Mouse (Mus musculus): ENCODE results near the gene Syngr2.

The Syngr2 gene

GRCm38 (mm10) chr11:117794035-117794551 is 15.4 kb upstream of the Syngr2 start:
- TF ChIP-seq NANOG (IDR thresholded peaks at IDR 0.05; ENCODE audit: borderline replicate concordance, low read length): no peak
- no peak for TF ChIP-seq CTCF (conservative IDR thresholded peaks at IDR 0.05; ENCODE audit: low read length)
- TF ChIP-seq POU5F1 (IDR thresholded peaks at IDR 0.05; ENCODE audit: borderline replicate concordance, low read length): no peak
- H3K4me3 ChIP-seq (replicated peaks; ENCODE audit: low read length): no peak overlapping the region
- H3K4me1 ChIP-seq (replicated peaks; ENCODE audit: low read depth, low read length): peaks cover 71% of the 10 kb centered on the region
- H3K36me3 ChIP-seq (ENCODE audit: insufficient read depth, low read length): no peaks in the 10 kb centered on the region
- no peaks in the 10 kb centered on the region for H3K9me3 ChIP-seq (ENCODE audit: low read length)
- peaks cover 13% of the 10 kb centered on the region; the same call in 1 of the 2 replicates for H3K27me3 ChIP-seq (ENCODE audit: insufficient read depth, low read length)

GRCm38 (mm10) chr11:117796954-117797353 is 12.5 kb upstream of the Syngr2 start:
- H3K27me3 ChIP-seq (ENCODE audit: insufficient read depth, low read length): peaks cover 16% of the 10 kb centered on the region; the same call in 1 of the 2 replicates
- H3K9me3 ChIP-seq (ENCODE audit: low read length): no peaks in the 10 kb centered on the region
- H3K4me3 ChIP-seq (replicated peaks; ENCODE audit: low read length): no peak overlapping the region
- H3K36me3 ChIP-seq (ENCODE audit: insufficient read depth, low read length): no peaks in the 10 kb centered on the region
- peaks cover 50% of the 10 kb centered on the region for H3K4me1 ChIP-seq (replicated peaks; ENCODE audit: low read depth, low read length)
- no peak for TF ChIP-seq POU5F1 (IDR thresholded peaks at IDR 0.05; ENCODE audit: borderline replicate concordance, low read length)
- TF ChIP-seq CTCF (conservative IDR thresholded peaks at IDR 0.05; ENCODE audit: low read length): no peak
- TF ChIP-seq NANOG (IDR thresholded peaks at IDR 0.05; ENCODE audit: borderline replicate concordance, low read length): no peak

- Histone ChIP-seq H3K9me3 (ENCODE audit: low read length) (no peaks in the 10 kb centered on the region), H3K4me3 (replicated peaks; ENCODE audit: low read length) (no peak within 1 kb of the TSS), H3K4me1 (replicated peaks; ENCODE audit: low read depth, low read length) (peaks cover 43% of the 10 kb centered on the region), H3K27me3 (ENCODE audit: insufficient read depth, low read length) (peaks cover 16% of the 10 kb centered on the region; the same call in 1 of the 2 replicates), H3K36me3 (ENCODE audit: insufficient read depth, low read length) (no peaks in the 10 kb centered on the region)
- no peak for TF ChIP-seq POU5F1 (IDR thresholded peaks at IDR 0.05; ENCODE audit: borderline replicate concordance, low read length)
- TF ChIP-seq NANOG (IDR thresholded peaks at IDR 0.05; ENCODE audit: borderline replicate concordance, low read length): no peak
- no peak for TF ChIP-seq CTCF (conservative IDR thresholded peaks at IDR 0.05; ENCODE audit: low read length)
Observed at GRCm38 (mm10) chr11:117797511-117798159, 11.8 kb upstream of the Syngr2 start, which contains the start of gene 6030468B19Rik. Gene 6030468B19Rik, plus strand, starts transcription at chr11:117797660.

- Histone ChIP-seq H3K4me3 (replicated peaks; ENCODE audit: low read length) (no peak overlapping the region), H3K4me1 (replicated peaks; ENCODE audit: low read depth, low read length) (peaks cover 40% of the 10 kb centered on the region), H3K36me3 (ENCODE audit: insufficient read depth, low read length) (no peaks in the 10 kb centered on the region), H3K9me3 (ENCODE audit: low read length) (no peaks in the 10 kb centered on the region), H3K27me3 (ENCODE audit: insufficient read depth, low read length) (peaks cover 16% of the 10 kb centered on the region)
- TF ChIP-seq CTCF (conservative IDR thresholded peaks at IDR 0.05; ENCODE audit: low read length): no peak
- no peak for TF ChIP-seq POU5F1 (IDR thresholded peaks at IDR 0.05; ENCODE audit: borderline replicate concordance, low read length)
- no peak for TF ChIP-seq NANOG (IDR thresholded peaks at IDR 0.05; ENCODE audit: borderline replicate concordance, low read length)
Observed at GRCm38 (mm10) chr11:117798160-117798541, 11.3 kb upstream of the Syngr2 start.

- TF ChIP-seq POU5F1 (IDR thresholded peaks at IDR 0.05; ENCODE audit: borderline replicate concordance, low read length): no peak
- H3K36me3 ChIP-seq (ENCODE audit: insufficient read depth, low read length): no peaks in the 10 kb centered on the region
- H3K4me1 ChIP-seq (replicated peaks; ENCODE audit: low read depth, low read length): peaks cover 34% of the 10 kb centered on the region
- H3K9me3 ChIP-seq (ENCODE audit: low read length): no peaks in the 10 kb centered on the region
- H3K27me3 ChIP-seq (ENCODE audit: insufficient read depth, low read length): peaks cover 19% of the 10 kb centered on the region
- no peak overlapping the region for H3K4me3 ChIP-seq (replicated peaks; ENCODE audit: low read length)
Observed at GRCm38 (mm10) chr11:117799174-117799573, 10.3 kb upstream of the Syngr2 start.

GRCm38 (mm10) chr11:117800038-117800437 is 9.4 kb upstream of the Syngr2 start:
- peaks cover 19% of the 10 kb centered on the region for H3K27me3 ChIP-seq (ENCODE audit: insufficient read depth, low read length)
- peaks cover 26% of the 10 kb centered on the region for H3K4me1 ChIP-seq (replicated peaks; ENCODE audit: low read depth, low read length)
- no peak for TF ChIP-seq NANOG (IDR thresholded peaks at IDR 0.05; ENCODE audit: borderline replicate concordance, low read length)
- TF ChIP-seq POU5F1 (IDR thresholded peaks at IDR 0.05; ENCODE audit: borderline replicate concordance, low read length): no peak
- TF ChIP-seq CTCF (conservative IDR thresholded peaks at IDR 0.05; ENCODE audit: low read length): no peak
- H3K4me3 ChIP-seq (replicated peaks; ENCODE audit: low read length): no peak overlapping the region
- H3K36me3 ChIP-seq (ENCODE audit: insufficient read depth, low read length): no peaks in the 10 kb centered on the region
- H3K9me3 ChIP-seq (ENCODE audit: low read length): no peaks in the 10 kb centered on the region

GRCm38 (mm10) chr11:117801650-117802049 is 7.8 kb upstream of the Syngr2 start:
- no peaks in the 10 kb centered on the region for H3K9me3 ChIP-seq (ENCODE audit: low read length)
- peaks cover 13% of the 10 kb centered on the region for H3K27me3 ChIP-seq (ENCODE audit: insufficient read depth, low read length)
- no peaks in the 10 kb centered on the region for H3K36me3 ChIP-seq (ENCODE audit: insufficient read depth, low read length)
- H3K4me1 ChIP-seq (replicated peaks; ENCODE audit: low read depth, low read length): peaks cover 29% of the 10 kb centered on the region
- H3K4me3 ChIP-seq (replicated peaks; ENCODE audit: low read length): no peak overlapping the region
- TF ChIP-seq POU5F1 (IDR thresholded peaks at IDR 0.05; ENCODE audit: borderline replicate concordance, low read length): no peak
- TF ChIP-seq NANOG (IDR thresholded peaks at IDR 0.05; ENCODE audit: borderline replicate concordance, low read length): no peak
- no peak for TF ChIP-seq CTCF (conservative IDR thresholded peaks at IDR 0.05; ENCODE audit: low read length)

GRCm38 (mm10) chr11:117803166-117803688 is 6.2 kb upstream of the Syngr2 start:
- no peaks in the 10 kb centered on the region for H3K36me3 ChIP-seq (ENCODE audit: insufficient read depth, low read length)
- H3K4me3 ChIP-seq (replicated peaks; ENCODE audit: low read length): no peak overlapping the region
- peaks cover 9% of the 10 kb centered on the region for H3K27me3 ChIP-seq (ENCODE audit: insufficient read depth, low read length)

More at GRCm38 (mm10) chr11:117803166-117803688, 6.2 kb upstream of the Syngr2 start:
- Histone ChIP-seq H3K4me1 (replicated peaks; ENCODE audit: low read depth, low read length) (peaks cover 15% of the 10 kb centered on the region), H3K9me3 (ENCODE audit: low read length) (no peaks in the 10 kb centered on the region)
- TF ChIP-seq NANOG (IDR thresholded peaks at IDR 0.05; ENCODE audit: borderline replicate concordance, low read length) (no peak), POU5F1 (IDR thresholded peaks at IDR 0.05; ENCODE audit: borderline replicate concordance, low read length) (no peak), CTCF (conservative IDR thresholded peaks at IDR 0.05; ENCODE audit: low read length) (no peak)

All from E14TG2a.4 (cell line).